Mouse (Mus musculus): Measurements from ENCODE around the gene A430078G23Rik. TPM values are rescaled to one million over a fixed set of nuclear protein-coding genes. Genes with fewer than 3 reads are reported as not detected.
"Not testable (repeated sequence)": the region's sequence is repeated elsewhere in the genome, so short reads cannot be mapped to it uniquely, and the experiment has no call there.

Gene A430078G23Rik
- polyA plus RNA-seq (2014; fragmentation: Nextera tagmentation; extraction: Ambion mirVana) = not detected in 2 replicates

DNA sequence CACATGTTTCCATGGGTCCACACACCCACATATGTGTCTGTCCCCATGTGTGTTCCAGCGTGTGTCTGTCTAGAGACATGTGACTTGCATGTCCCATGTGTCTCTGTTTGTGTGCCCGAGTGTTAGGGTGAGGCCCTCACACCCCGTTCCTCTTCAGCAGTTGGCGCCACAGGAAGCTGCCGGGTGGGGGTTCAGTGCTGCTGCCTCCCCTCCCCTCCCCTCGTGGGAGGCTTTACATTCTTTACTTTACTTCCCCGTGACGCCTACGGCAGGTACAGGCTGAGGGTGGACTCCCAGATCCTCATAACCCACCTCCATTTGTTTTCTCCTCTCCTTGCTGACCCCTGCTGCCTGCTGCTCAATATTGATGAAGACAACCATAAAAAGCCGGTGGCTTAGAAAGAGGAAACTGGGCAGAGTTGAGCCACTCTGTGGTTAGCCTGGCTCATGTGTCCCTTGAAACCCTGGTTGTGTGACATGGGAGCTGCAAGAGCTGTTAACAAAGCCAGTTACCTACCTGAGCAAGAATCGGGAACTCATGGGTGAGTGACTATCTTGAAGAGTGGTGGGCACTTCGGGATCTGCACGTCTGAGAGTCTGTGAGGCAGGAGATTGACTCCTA lies at the start of gene A430078G23Rik:
Gene A430078G23Rik, plus strand, starts transcription at position 227 of the 622 bp plus-strand sequence.
- Histone ChIP-seq H3K4me3 (ENCODE audit: low read depth, low read length) (no peak within 1 kb of the TSS), H3K4me1 (ENCODE audit: control insufficient read depth, insufficient read depth, low read length) (no peaks in the 10 kb centered on the region), H3K27ac (ENCODE audit: low read depth, low read length) (no peak within 1 kb of the TSS), H3K27me3 (ENCODE audit: control insufficient read depth, insufficient read depth, low read length) (no peaks in the 10 kb centered on the region), H3K9me3 (ENCODE audit: control insufficient read depth, low read length) (no peaks in the 10 kb centered on the region), H3K9ac (ENCODE audit: low read length) (no peak within 1 kb of the TSS), H3K36me3 (ENCODE audit: control insufficient read depth, insufficient read depth, low read length) (no peaks in the 10 kb centered on the region), H3K4me2 (ENCODE audit: low read depth) (no peak within 1 kb of the TSS)
- WGBS = 84% methylated on average over 13 of the region's 13 CpGs
- ATAC-seq (ENCODE audit: insufficient read depth, low FRiP score, low TSS enrichment) (no peak), DNase-seq (ENCODE audit: low spot score) (no peak)

DNA sequence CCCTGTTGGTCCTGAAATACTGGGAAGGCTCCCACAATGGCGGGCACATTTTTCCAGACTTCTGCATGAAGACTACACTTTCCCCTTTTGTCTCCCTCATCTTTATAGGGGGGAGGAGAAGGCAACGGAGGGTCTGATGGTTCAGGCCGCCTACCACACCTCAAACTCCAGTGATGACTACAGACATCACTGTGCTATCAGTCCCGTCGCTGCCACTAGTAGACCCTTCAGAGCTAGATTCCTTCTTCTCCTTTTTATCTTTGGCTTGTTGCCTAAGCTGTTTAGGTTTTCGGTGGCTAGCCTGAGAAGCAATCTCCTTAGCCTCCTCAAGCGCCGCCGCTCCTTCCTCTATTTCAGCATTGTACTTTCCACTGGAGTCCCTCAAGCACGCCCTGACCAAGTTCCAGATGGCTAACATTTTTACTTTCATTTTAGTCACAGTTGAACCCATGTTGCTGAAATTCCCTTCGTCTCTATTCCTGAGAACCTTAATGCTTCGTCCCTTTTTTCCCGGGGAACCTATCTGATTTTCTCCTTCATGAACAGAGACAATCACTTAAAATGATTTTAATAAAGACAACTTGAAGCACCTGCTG lies 44.9 kb upstream of the A430078G23Rik start:
- H3K27ac ChIP-seq (ENCODE audit: low read depth, low read length); ATAC-seq (ENCODE audit: insufficient read depth, low FRiP score, low TSS enrichment); H3K4me1 ChIP-seq (ENCODE audit: control insufficient read depth, insufficient read depth, low read length); H3K4me2 ChIP-seq (ENCODE audit: low read depth); H3K9me3 ChIP-seq (ENCODE audit: control insufficient read depth, low read length); H3K27me3 ChIP-seq (ENCODE audit: control insufficient read depth, insufficient read depth, low read length); H3K36me3 ChIP-seq (ENCODE audit: control insufficient read depth, insufficient read depth, low read length); H3K9ac ChIP-seq (ENCODE audit: low read length); DNase-seq (ENCODE audit: low spot score); H3K4me3 ChIP-seq (ENCODE audit: low read depth, low read length): not testable (repeated sequence)
- 92% methylated on average over 13 of the region's 13 CpGs for WGBS

GRCm38 (mm10) chr8:3309636-3310035 lies 43.6 kb upstream of the A430078G23Rik start:
- no peak overlapping the region for H3K9ac ChIP-seq (ENCODE audit: low read length)
- DNase-seq (ENCODE audit: low spot score) (no peak), ATAC-seq (ENCODE audit: insufficient read depth, low FRiP score, low TSS enrichment) (no peak)
- 94% methylated on average over 11 of the region's 11 CpGs for WGBS
- no peaks in the 10 kb centered on the region for H3K27me3 ChIP-seq (ENCODE audit: control insufficient read depth, insufficient read depth, low read length)
- no peaks in the 10 kb centered on the region for H3K36me3 ChIP-seq (ENCODE audit: control insufficient read depth, insufficient read depth, low read length)
- H3K4me3 ChIP-seq (ENCODE audit: low read depth, low read length) = no peak overlapping the region
- no peak overlapping the region for H3K4me2 ChIP-seq (ENCODE audit: low read depth)
- no peaks in the 10 kb centered on the region for H3K9me3 ChIP-seq (ENCODE audit: control insufficient read depth, low read length)
- no peaks in the 10 kb centered on the region for H3K4me1 ChIP-seq (ENCODE audit: control insufficient read depth, insufficient read depth, low read length)
- no peak overlapping the region for H3K27ac ChIP-seq (ENCODE audit: low read depth, low read length)

DNA sequence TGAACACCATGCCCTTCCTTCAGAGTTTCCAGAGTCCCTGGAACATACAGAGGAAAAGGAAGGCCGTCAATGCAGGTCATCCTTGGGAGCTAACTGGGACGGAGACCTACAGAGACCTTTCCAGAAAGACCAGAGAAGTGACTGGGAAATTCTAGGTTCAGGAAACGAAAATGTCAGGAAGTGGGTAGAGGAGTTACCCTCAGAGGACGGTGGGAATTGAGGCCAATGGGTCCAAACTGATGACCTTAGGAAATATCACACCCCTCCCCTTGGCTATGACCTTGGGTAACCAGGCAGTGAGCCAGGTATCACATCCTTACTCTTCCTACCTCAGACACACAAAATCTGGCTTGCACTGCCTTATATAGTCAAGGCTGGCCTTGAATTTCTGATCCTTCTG lies 41.7 kb upstream of the A430078G23Rik start:
- Histone ChIP-seq H3K4me2 (ENCODE audit: low read depth) (no peak overlapping the region), H3K27me3 (ENCODE audit: control insufficient read depth, insufficient read depth, low read length) (no peaks in the 10 kb centered on the region), H3K4me3 (ENCODE audit: low read depth, low read length) (no peak overlapping the region), H3K9me3 (ENCODE audit: control insufficient read depth, low read length) (no peaks in the 10 kb centered on the region), H3K36me3 (ENCODE audit: control insufficient read depth, insufficient read depth, low read length) (no peaks in the 10 kb centered on the region), H3K9ac (ENCODE audit: low read length) (no peak overlapping the region), H3K27ac (ENCODE audit: low read depth, low read length) (no peak overlapping the region), H3K4me1 (ENCODE audit: control insufficient read depth, insufficient read depth, low read length) (no peaks in the 10 kb centered on the region)
- WGBS = 76% methylated on average over 4 of the region's 4 CpGs
- no peak for DNase-seq (ENCODE audit: low spot score)
- no peak for ATAC-seq (ENCODE audit: insufficient read depth, low FRiP score, low TSS enrichment)

DNA sequence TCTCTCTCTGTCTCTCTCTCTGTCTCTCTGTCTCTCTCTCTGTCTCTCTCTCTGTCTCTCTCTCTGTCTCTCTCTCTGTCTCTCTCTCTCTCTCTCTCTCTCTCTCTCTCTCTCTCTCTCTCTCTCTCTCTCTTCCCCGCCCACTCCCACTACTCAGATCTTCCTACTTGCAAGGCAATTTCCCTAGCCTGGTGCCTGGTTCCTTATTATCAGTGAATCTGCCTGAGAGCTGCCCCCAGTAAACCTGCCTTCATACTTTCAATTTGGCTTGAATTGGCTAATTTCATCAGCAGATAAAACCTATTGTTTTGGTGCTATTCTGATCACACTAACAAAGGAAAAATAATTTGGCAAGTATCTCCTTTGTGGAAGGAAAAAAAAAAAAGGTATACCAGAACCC lies 39.8 kb upstream of the A430078G23Rik start:
- 80% methylated on average over 1 of the region's 1 CpGs for WGBS
- not testable (repeated sequence) for H3K27me3 ChIP-seq (ENCODE audit: control insufficient read depth, insufficient read depth, low read length); H3K4me3 ChIP-seq (ENCODE audit: low read depth, low read length); H3K4me2 ChIP-seq (ENCODE audit: low read depth); ATAC-seq (ENCODE audit: insufficient read depth, low FRiP score, low TSS enrichment); H3K4me1 ChIP-seq (ENCODE audit: control insufficient read depth, insufficient read depth, low read length); H3K36me3 ChIP-seq (ENCODE audit: control insufficient read depth, insufficient read depth, low read length); H3K9me3 ChIP-seq (ENCODE audit: control insufficient read depth, low read length); H3K9ac ChIP-seq (ENCODE audit: low read length); H3K27ac ChIP-seq (ENCODE audit: low read depth, low read length); DNase-seq (ENCODE audit: low spot score)

DNA sequence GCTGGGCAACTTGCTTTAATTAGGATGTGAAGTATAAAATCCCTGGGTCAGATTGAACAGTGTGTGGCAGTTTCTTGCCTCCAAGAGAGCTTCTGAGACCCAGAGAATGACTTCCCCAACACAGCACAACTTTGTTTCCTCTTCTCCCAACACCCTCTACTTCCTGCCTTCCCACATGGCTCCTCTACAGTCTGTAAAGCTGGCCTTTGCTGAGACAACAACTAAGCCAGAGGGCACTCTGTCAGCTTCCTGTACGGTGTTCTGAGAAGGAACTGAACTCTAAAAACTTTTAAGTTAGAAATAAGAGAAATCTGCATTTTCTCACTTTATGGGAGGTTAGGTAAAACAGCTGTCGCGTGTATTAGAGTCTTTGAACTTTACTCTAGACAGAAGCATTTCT lies 39.4 kb upstream of the A430078G23Rik start:
- Histone ChIP-seq H3K4me3 (ENCODE audit: low read depth, low read length) (no peak overlapping the region), H3K4me2 (ENCODE audit: low read depth) (no peak overlapping the region), H3K4me1 (ENCODE audit: control insufficient read depth, insufficient read depth, low read length) (no peaks in the 10 kb centered on the region), H3K9me3 (ENCODE audit: control insufficient read depth, low read length) (no peaks in the 10 kb centered on the region), H3K27ac (ENCODE audit: low read depth, low read length) (no peak overlapping the region), H3K27me3 (ENCODE audit: control insufficient read depth, insufficient read depth, low read length) (no peaks in the 10 kb centered on the region), H3K36me3 (ENCODE audit: control insufficient read depth, insufficient read depth, low read length) (no peaks in the 10 kb centered on the region), H3K9ac (ENCODE audit: low read length) (no peak overlapping the region)
- 78% methylated on average over 3 of the region's 3 CpGs for WGBS
- DNase-seq (ENCODE audit: low spot score) = no peak
- no peak for ATAC-seq (ENCODE audit: insufficient read depth, low FRiP score, low TSS enrichment)

GRCm38 (mm10) chr8:3314345-3314744 lies 38.9 kb upstream of the A430078G23Rik start:
- H3K4me1 ChIP-seq (ENCODE audit: control insufficient read depth, insufficient read depth, low read length) = no peaks in the 10 kb centered on the region
- no peak for DNase-seq (ENCODE audit: low spot score)
- H3K4me2 ChIP-seq (ENCODE audit: low read depth) = no peak overlapping the region
- H3K4me3 ChIP-seq (ENCODE audit: low read depth, low read length) = no peak overlapping the region
- H3K36me3 ChIP-seq (ENCODE audit: control insufficient read depth, insufficient read depth, low read length) = no peaks in the 10 kb centered on the region
- no peak overlapping the region for H3K27ac ChIP-seq (ENCODE audit: low read depth, low read length)
- no peak overlapping the region for H3K9ac ChIP-seq (ENCODE audit: low read length)
- WGBS = 72% methylated on average over 2 of the region's 2 CpGs
- H3K27me3 ChIP-seq (ENCODE audit: control insufficient read depth, insufficient read depth, low read length) = no peaks in the 10 kb centered on the region
- no peaks in the 10 kb centered on the region for H3K9me3 ChIP-seq (ENCODE audit: control insufficient read depth, low read length)
- no peak for ATAC-seq (ENCODE audit: insufficient read depth, low FRiP score, low TSS enrichment)

- Histone ChIP-seq H3K9me3 (ENCODE audit: control insufficient read depth, low read length) (no peaks in the 10 kb centered on the region), H3K36me3 (ENCODE audit: control insufficient read depth, insufficient read depth, low read length) (no peaks in the 10 kb centered on the region), H3K4me3 (ENCODE audit: low read depth, low read length) (no peak overlapping the region), H3K9ac (ENCODE audit: low read length) (no peak overlapping the region), H3K4me1 (ENCODE audit: control insufficient read depth, insufficient read depth, low read length) (no peaks in the 10 kb centered on the region), H3K4me2 (ENCODE audit: low read depth) (no peak overlapping the region), H3K27me3 (ENCODE audit: control insufficient read depth, insufficient read depth, low read length) (no peaks in the 10 kb centered on the region), H3K27ac (ENCODE audit: low read depth, low read length) (no peak overlapping the region)
- DNase-seq (ENCODE audit: low spot score) = no peak
- WGBS = 90% methylated on average over 5 of the region's 5 CpGs
- no peak for ATAC-seq (ENCODE audit: insufficient read depth, low FRiP score, low TSS enrichment)
Measured at GRCm38 (mm10) chr8:3316585-3316984, 36.6 kb upstream of the A430078G23Rik start.

GRCm38 (mm10) chr8:3319267-3319666 lies 33.9 kb upstream of the A430078G23Rik start:
- WGBS = 97% methylated on average over 8 of the region's 11 CpGs
- H3K4me3 ChIP-seq (ENCODE audit: low read depth, low read length); H3K27me3 ChIP-seq (ENCODE audit: control insufficient read depth, insufficient read depth, low read length); DNase-seq (ENCODE audit: low spot score); H3K9ac ChIP-seq (ENCODE audit: low read length); ATAC-seq (ENCODE audit: insufficient read depth, low FRiP score, low TSS enrichment); H3K4me1 ChIP-seq (ENCODE audit: control insufficient read depth, insufficient read depth, low read length); H3K36me3 ChIP-seq (ENCODE audit: control insufficient read depth, insufficient read depth, low read length); H3K27ac ChIP-seq (ENCODE audit: low read depth, low read length); H3K4me2 ChIP-seq (ENCODE audit: low read depth); H3K9me3 ChIP-seq (ENCODE audit: control insufficient read depth, low read length): not testable (repeated sequence)
